Mouse (Mus musculus): ENCODE results near the gene Ccdc12. TPM values are rescaled to one million over a fixed set of nuclear protein-coding genes. Genes with fewer than 3 reads are reported as not detected.

Ccdc12 gene
- total and polyA plus RNA-seq, 2 experiments from 2014 or later, result 25.0 to 102 TPM

DNA sequence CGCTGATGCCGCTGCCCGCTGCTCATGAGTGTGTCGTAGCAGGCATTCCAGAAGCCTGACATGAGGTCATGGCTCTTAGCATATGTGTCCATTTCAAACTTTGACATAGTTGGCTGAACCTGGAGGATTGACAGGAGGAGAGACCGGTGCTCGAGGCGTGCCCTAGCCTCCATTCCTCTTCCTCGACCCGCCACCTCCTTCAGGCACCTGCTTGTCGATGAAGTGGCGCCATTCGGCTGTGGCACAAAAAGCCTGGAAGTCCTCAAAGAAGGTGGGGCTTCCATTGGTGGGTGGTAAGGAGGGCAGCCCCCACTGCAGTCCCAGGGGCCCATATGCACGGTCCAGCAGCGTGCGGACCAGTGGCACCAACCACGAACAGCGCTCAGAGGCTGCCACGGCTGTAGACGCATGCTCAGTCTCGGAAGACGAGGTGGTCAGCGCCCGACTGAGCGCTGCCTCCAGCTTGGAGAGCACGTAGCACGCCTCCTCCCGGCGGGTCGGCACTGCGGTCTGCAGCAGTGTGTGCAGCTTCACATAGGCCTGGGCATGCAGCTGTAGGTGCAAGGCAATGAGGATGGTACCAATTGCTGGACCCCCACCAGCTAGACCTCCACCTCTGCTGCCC is 24.5 kb upstream of the Ccdc12 start:
- H3K9ac ChIP-seq (replicated peaks; ENCODE audit: low read length, poor library complexity, severe bottlenecking), result no peak overlapping the region
- peak; percentile 41 for TF ChIP-seq CTCF (IDR thresholded peaks at IDR 0.05)
- H3K4me1 ChIP-seq (ENCODE audit: insufficient read depth, low read length), result no peaks in the 10 kb centered on the region
- H3K27me3 ChIP-seq (ENCODE audit: insufficient read depth, low read length), result no peaks in the 10 kb centered on the region
- no peak overlapping the region for H3K27ac ChIP-seq (ENCODE audit: low read depth, low read length)
- DNase-seq (ENCODE audit: low spot score) (peak; percentile 35), ATAC-seq (ENCODE audit: low FRiP score) (0 out of 2 replicates have a peak, but pooled peaks have one; percentile 27)
- H3K4me3 ChIP-seq (ENCODE audit: low read depth, low read length), result peak overlapping the region; percentile 2; the same call in 1 of the 2 replicates
- H3K4me2 ChIP-seq (ENCODE audit: low read depth, low read length, poor library complexity, severe bottlenecking), result peak overlapping the region; percentile 28
- 27% methylated on average over 30 of the region's 30 CpGs for WGBS
- no peaks in the 10 kb centered on the region for H3K9me3 ChIP-seq (ENCODE audit: low read length)
- peaks cover 34% of the 10 kb centered on the region for H3K36me3 ChIP-seq (ENCODE audit: insufficient read depth, low read length)

DNA sequence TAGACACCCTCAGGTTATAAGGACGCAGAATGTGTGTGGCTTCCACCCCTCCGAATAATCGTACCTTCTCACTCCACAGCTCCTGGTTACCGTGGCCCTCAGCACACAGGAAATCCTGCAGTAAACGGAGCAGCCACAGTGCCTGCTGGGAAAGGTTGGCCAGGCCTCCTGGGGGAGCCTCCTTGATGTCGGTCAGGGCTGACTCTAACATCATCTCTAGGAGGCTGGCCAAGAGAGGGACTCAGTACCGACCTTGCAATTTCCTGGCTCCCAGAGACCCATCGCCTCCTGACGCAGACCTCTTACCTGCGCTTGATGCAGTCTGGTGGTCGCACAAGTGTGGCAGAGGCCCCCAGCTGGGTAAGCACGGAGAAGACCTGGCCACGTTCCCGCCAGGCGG is 23.6 kb upstream of the Ccdc12 start:
- Histone ChIP-seq H3K9ac (replicated peaks; ENCODE audit: low read length, poor library complexity, severe bottlenecking) (no peak overlapping the region), H3K4me2 (ENCODE audit: low read depth, low read length, poor library complexity, severe bottlenecking) (no peak overlapping the region), H3K27ac (ENCODE audit: low read depth, low read length) (no peak overlapping the region), H3K36me3 (ENCODE audit: insufficient read depth, low read length) (peaks cover 30% of the 10 kb centered on the region), H3K27me3 (ENCODE audit: insufficient read depth, low read length) (no peaks in the 10 kb centered on the region), H3K4me3 (ENCODE audit: low read depth, low read length) (no peak overlapping the region), H3K4me1 (ENCODE audit: insufficient read depth, low read length) (no peaks in the 10 kb centered on the region), H3K9me3 (ENCODE audit: low read length) (no peaks in the 10 kb centered on the region)
- 86% methylated on average over 15 of the region's 15 CpGs for WGBS
- DNase-seq (ENCODE audit: low spot score), result no peak
- ATAC-seq (ENCODE audit: low FRiP score), result no peak
- no peak for TF ChIP-seq CTCF (IDR thresholded peaks at IDR 0.05)

GRCm38 (mm10) chr9:110633882-110634281 is 22.4 kb upstream of the Ccdc12 start:
- H3K4me3 ChIP-seq (ENCODE audit: low read depth, low read length), result no peak overlapping the region
- no peaks in the 10 kb centered on the region for H3K9me3 ChIP-seq (ENCODE audit: low read length)
- ATAC-seq (ENCODE audit: low FRiP score), result no peak
- H3K36me3 ChIP-seq (ENCODE audit: insufficient read depth, low read length), result peaks cover 31% of the 10 kb centered on the region
- H3K4me2 ChIP-seq (ENCODE audit: low read depth, low read length, poor library complexity, severe bottlenecking), result no peak overlapping the region
- DNase-seq (ENCODE audit: low spot score), result no peak
- H3K4me1 ChIP-seq (ENCODE audit: insufficient read depth, low read length), result no peaks in the 10 kb centered on the region
- H3K27ac ChIP-seq (ENCODE audit: low read depth, low read length), result no peak overlapping the region
- no peak overlapping the region for H3K9ac ChIP-seq (replicated peaks; ENCODE audit: low read length, poor library complexity, severe bottlenecking)
- WGBS, result 81% methylated on average over 17 of the region's 17 CpGs
- H3K27me3 ChIP-seq (ENCODE audit: insufficient read depth, low read length), result no peaks in the 10 kb centered on the region
- TF ChIP-seq CTCF (IDR thresholded peaks at IDR 0.05), result no peak

DNA sequence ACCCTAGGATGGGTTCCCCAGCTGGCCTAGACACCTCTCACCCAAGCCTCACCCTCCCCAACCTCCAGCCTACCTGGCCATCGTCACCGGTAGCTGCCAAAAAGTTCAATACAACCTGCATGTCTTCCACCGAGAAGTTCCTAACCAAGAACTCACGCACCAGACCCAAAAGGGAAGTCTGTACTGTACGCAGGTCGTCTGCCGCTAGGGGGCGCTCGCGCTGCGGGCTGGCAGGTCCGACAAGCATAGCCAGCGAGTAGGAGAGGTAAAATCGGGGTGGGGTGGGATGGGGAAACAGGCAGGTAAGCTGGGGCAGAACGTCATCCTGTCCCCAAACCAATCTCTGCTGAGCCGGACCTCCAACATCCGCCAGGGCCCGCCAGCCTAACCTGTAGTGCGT is 21.1 kb upstream of the Ccdc12 start:
- no peak overlapping the region for H3K4me3 ChIP-seq (ENCODE audit: low read depth, low read length)
- no peaks in the 10 kb centered on the region for H3K9me3 ChIP-seq (ENCODE audit: low read length)
- H3K4me2 ChIP-seq (ENCODE audit: low read depth, low read length, poor library complexity, severe bottlenecking), result no peak overlapping the region
- no peaks in the 10 kb centered on the region for H3K27me3 ChIP-seq (ENCODE audit: insufficient read depth, low read length)
- ATAC-seq (ENCODE audit: low FRiP score), result no peak
- H3K4me1 ChIP-seq (ENCODE audit: insufficient read depth, low read length), result no peaks in the 10 kb centered on the region
- H3K36me3 ChIP-seq (ENCODE audit: insufficient read depth, low read length), result peaks cover 28% of the 10 kb centered on the region
- DNase-seq (ENCODE audit: low spot score), result peak; percentile 69
- peak; percentile 94 for TF ChIP-seq CTCF (IDR thresholded peaks at IDR 0.05)
- no peak overlapping the region for H3K27ac ChIP-seq (ENCODE audit: low read depth, low read length)
- no peak overlapping the region for H3K9ac ChIP-seq (replicated peaks; ENCODE audit: low read length, poor library complexity, severe bottlenecking)
- 8% methylated on average over 19 of the region's 19 CpGs for WGBS

- peaks cover 28% of the 10 kb centered on the region for H3K36me3 ChIP-seq (ENCODE audit: insufficient read depth, low read length)
- H3K4me3 ChIP-seq (ENCODE audit: low read depth, low read length), result no peak overlapping the region
- ATAC-seq (ENCODE audit: low FRiP score) (no peak), DNase-seq (ENCODE audit: low spot score) (peak; percentile 33)
- no peak overlapping the region for H3K4me2 ChIP-seq (ENCODE audit: low read depth, low read length, poor library complexity, severe bottlenecking)
- TF ChIP-seq CTCF (IDR thresholded peaks at IDR 0.05), result no peak
- WGBS, result 84% methylated on average over 10 of the region's 10 CpGs
- H3K27ac ChIP-seq (ENCODE audit: low read depth, low read length), result no peak overlapping the region
- no peaks in the 10 kb centered on the region for H3K4me1 ChIP-seq (ENCODE audit: insufficient read depth, low read length)
- H3K9me3 ChIP-seq (ENCODE audit: low read length), result no peaks in the 10 kb centered on the region
- no peaks in the 10 kb centered on the region for H3K27me3 ChIP-seq (ENCODE audit: insufficient read depth, low read length)
- no peak overlapping the region for H3K9ac ChIP-seq (replicated peaks; ENCODE audit: low read length, poor library complexity, severe bottlenecking)
These were observed 17.7 kb upstream of the Ccdc12 start for GRCm38 (mm10) chr9:110638611-110639021.

- Histone ChIP-seq H3K27ac (ENCODE audit: low read depth, low read length) (no peak overlapping the region), H3K9me3 (ENCODE audit: low read length) (no peaks in the 10 kb centered on the region), H3K36me3 (ENCODE audit: insufficient read depth, low read length) (peaks cover 24% of the 10 kb centered on the region), H3K4me2 (ENCODE audit: low read depth, low read length, poor library complexity, severe bottlenecking) (no peak overlapping the region), H3K4me3 (ENCODE audit: low read depth, low read length) (no peak overlapping the region), H3K27me3 (ENCODE audit: insufficient read depth, low read length) (no peaks in the 10 kb centered on the region), H3K4me1 (ENCODE audit: insufficient read depth, low read length) (no peaks in the 10 kb centered on the region), H3K9ac (replicated peaks; ENCODE audit: low read length, poor library complexity, severe bottlenecking) (no peak overlapping the region)
- no peak for TF ChIP-seq CTCF (IDR thresholded peaks at IDR 0.05)
- no peak for DNase-seq (ENCODE audit: low spot score)
- 88% methylated on average over 5 of the region's 5 CpGs for WGBS
- ATAC-seq (ENCODE audit: low FRiP score), result no peak
These were observed 15.3 kb upstream of the Ccdc12 start for GRCm38 (mm10) chr9:110641006-110641405.
